Mouse (Mus musculus): ENCODE data around the gene H2-Ke6. TPM values are rescaled to one million over a fixed set of nuclear protein-coding genes. Genes with fewer than 3 reads are reported as not detected.

Gene H2-Ke6
- 43.0 and 46.3 TPM in 2 replicates for polyA plus RNA-seq (2014; fragmentation: Nextera tagmentation; extraction: Ambion mirVana)

DNA sequence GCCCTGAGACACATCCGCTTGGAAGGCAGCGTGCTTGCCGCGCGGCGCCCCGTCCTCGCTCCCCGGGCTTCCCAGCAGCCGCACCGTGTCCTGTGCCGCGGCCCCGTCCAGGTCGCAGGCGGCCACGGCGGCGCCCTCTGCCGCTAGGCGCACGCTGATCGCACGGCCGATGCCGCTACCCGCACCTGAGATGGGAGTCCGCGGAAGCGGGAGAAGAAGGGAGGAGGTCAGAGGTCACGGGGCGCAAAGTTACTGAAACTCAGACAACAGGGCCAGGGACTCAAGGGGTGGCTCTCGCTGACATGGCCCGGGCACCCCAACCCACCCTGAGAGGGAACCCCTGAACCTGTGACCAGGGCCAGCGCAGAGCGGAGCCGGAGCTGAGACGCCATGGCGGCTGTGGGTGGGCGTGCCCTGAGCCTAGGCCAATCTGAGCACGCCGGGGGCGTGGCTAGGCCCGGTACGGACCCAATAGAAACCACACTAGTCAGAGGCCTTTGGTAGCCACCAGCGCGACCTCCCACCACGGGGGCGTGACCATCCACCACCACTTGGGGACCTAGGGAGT lies at the start of gene H2-Ke6:
Gene H2-Ke6 (minus strand): TSS at position 405 of the 568 bp plus-strand sequence.
- Histone ChIP-seq H3K4me2 (ENCODE audit: low read depth, low read length) (peak within 1 kb of the TSS; percentile 88), H3K27ac (replicated peaks; ENCODE audit: low read depth, low read length) (peak within 1 kb of the TSS; percentile 68), H3K4me1 (ENCODE audit: control insufficient read depth, insufficient read depth, low read length) (peaks cover 27% of the 10 kb centered on the region), H3K9ac (replicated peaks; ENCODE audit: low read length) (peak within 1 kb of the TSS; percentile 67), H3K9me3 (replicated peaks; ENCODE audit: control insufficient read depth, low read length) (no peaks in the 10 kb centered on the region), H3K27me3 (ENCODE audit: control insufficient read depth, insufficient read depth, low read length) (no peaks in the 10 kb centered on the region), H3K36me3 (replicated peaks; ENCODE audit: control insufficient read depth, insufficient read depth, low read depth, low read length) (peaks cover 13% of the 10 kb centered on the region), H3K4me3 (ENCODE audit: low read depth, low read length) (peak within 1 kb of the TSS; percentile 44)
- peak; percentile 77 for ATAC-seq (replicated peaks; ENCODE audit: insufficient number of reproducible peaks, low FRiP score, low TSS enrichment, low read depth)
- WGBS: 0% methylated on average over 47 of the region's 49 CpGs
- DNase-seq (ENCODE audit: low spot score): peak; percentile 96

DNA sequence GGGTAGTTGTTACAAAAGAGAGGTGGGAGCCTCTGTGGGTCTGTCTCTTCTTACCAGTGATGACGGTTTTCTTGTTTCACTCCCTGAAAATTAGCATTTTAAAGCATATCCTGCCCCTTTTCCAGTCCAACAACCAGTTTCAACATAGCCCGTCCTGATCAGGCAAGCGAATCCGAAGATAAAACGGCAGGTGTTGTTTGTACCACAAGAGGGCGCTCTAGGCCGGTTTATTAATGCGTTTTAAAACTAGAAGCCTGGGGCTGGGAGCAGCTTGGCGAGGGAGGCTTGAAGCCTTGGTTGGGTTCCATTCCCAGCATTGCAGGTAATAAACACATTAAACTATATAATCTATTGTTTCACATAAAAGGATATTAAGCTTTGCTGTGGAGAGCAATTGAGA lies 49.7 kb upstream of the H2-Ke6 start:
- no peaks in the 10 kb centered on the region for H3K9me3 ChIP-seq (replicated peaks; ENCODE audit: control insufficient read depth, low read length)
- no peak overlapping the region for H3K9ac ChIP-seq (replicated peaks; ENCODE audit: low read length)
- no peaks in the 10 kb centered on the region for H3K4me1 ChIP-seq (ENCODE audit: control insufficient read depth, insufficient read depth, low read length)
- DNase-seq (ENCODE audit: low spot score): peak; percentile 90
- no peaks in the 10 kb centered on the region for H3K36me3 ChIP-seq (replicated peaks; ENCODE audit: control insufficient read depth, insufficient read depth, low read depth, low read length)
- H3K4me3 ChIP-seq (ENCODE audit: low read depth, low read length): no peak overlapping the region
- no peak overlapping the region for H3K4me2 ChIP-seq (ENCODE audit: low read depth, low read length)
- no peak for ATAC-seq (replicated peaks; ENCODE audit: insufficient number of reproducible peaks, low FRiP score, low TSS enrichment, low read depth)
- no peak overlapping the region for H3K27ac ChIP-seq (replicated peaks; ENCODE audit: low read depth, low read length)
- H3K27me3 ChIP-seq (ENCODE audit: control insufficient read depth, insufficient read depth, low read length): peaks cover 6% of the 10 kb centered on the region
- 2% methylated on average over 9 of the region's 9 CpGs for WGBS

GRCm38 (mm10) chr17:34075271-34075670 lies 47.4 kb upstream of the H2-Ke6 start:
- H3K36me3 ChIP-seq (replicated peaks; ENCODE audit: control insufficient read depth, insufficient read depth, low read depth, low read length): no peaks in the 10 kb centered on the region
- no peaks in the 10 kb centered on the region for H3K9me3 ChIP-seq (replicated peaks; ENCODE audit: control insufficient read depth, low read length)
- H3K27ac ChIP-seq (replicated peaks; ENCODE audit: low read depth, low read length): no peak overlapping the region
- no peak overlapping the region for H3K9ac ChIP-seq (replicated peaks; ENCODE audit: low read length)
- ATAC-seq (replicated peaks; ENCODE audit: insufficient number of reproducible peaks, low FRiP score, low TSS enrichment, low read depth): no peak
- H3K4me1 ChIP-seq (ENCODE audit: control insufficient read depth, insufficient read depth, low read length): no peaks in the 10 kb centered on the region
- peak; percentile 81 for DNase-seq (ENCODE audit: low spot score)
- H3K4me3 ChIP-seq (ENCODE audit: low read depth, low read length): no peak overlapping the region
- no peak overlapping the region for H3K4me2 ChIP-seq (ENCODE audit: low read depth, low read length)
- H3K27me3 ChIP-seq (ENCODE audit: control insufficient read depth, insufficient read depth, low read length): peaks cover 6% of the 10 kb centered on the region
- WGBS: 38% methylated on average over 7 of the region's 7 CpGs

DNA sequence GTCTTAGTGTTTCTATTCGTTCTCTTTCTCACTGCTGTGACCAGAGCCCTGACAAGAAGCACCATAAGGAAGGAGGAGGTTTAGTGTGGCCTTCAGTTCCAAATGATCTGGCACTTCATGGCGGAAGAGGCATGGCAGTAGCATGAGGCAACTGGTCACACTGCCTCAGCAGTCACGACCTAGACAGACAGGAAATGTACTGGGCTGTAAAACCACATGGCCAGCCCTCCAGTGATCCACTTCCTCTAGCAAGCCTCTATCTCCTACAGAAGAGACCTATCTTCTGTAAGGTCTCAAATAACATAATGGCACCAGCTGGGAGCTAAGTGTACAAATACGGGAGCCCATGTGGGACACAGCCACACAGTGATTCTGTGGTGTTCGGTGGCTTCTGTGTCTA lies 44.2 kb upstream of the H2-Ke6 start:
- DNase-seq (ENCODE audit: low spot score) (no peak), ATAC-seq (replicated peaks; ENCODE audit: insufficient number of reproducible peaks, low FRiP score, low TSS enrichment, low read depth) (no peak)
- no peaks in the 10 kb centered on the region for H3K36me3 ChIP-seq (replicated peaks; ENCODE audit: control insufficient read depth, insufficient read depth, low read depth, low read length)
- 72% methylated on average over 5 of the region's 5 CpGs for WGBS
- H3K9ac ChIP-seq (replicated peaks; ENCODE audit: low read length): no peak overlapping the region
- H3K27ac ChIP-seq (replicated peaks; ENCODE audit: low read depth, low read length): no peak overlapping the region
- H3K9me3 ChIP-seq (replicated peaks; ENCODE audit: control insufficient read depth, low read length): no peaks in the 10 kb centered on the region
- no peak overlapping the region for H3K4me2 ChIP-seq (ENCODE audit: low read depth, low read length)
- H3K27me3 ChIP-seq (ENCODE audit: control insufficient read depth, insufficient read depth, low read length): peaks cover 6% of the 10 kb centered on the region
- H3K4me3 ChIP-seq (ENCODE audit: low read depth, low read length): no peak overlapping the region
- H3K4me1 ChIP-seq (ENCODE audit: control insufficient read depth, insufficient read depth, low read length): no peaks in the 10 kb centered on the region

GRCm38 (mm10) chr17:34068864-34069263 lies 41.0 kb upstream of the H2-Ke6 start:
- Histone ChIP-seq H3K9me3 (replicated peaks; ENCODE audit: control insufficient read depth, low read length) (no peaks in the 10 kb centered on the region), H3K4me3 (ENCODE audit: low read depth, low read length) (no peak overlapping the region), H3K4me1 (ENCODE audit: control insufficient read depth, insufficient read depth, low read length) (no peaks in the 10 kb centered on the region), H3K4me2 (ENCODE audit: low read depth, low read length) (no peak overlapping the region), H3K27ac (replicated peaks; ENCODE audit: low read depth, low read length) (no peak overlapping the region), H3K36me3 (replicated peaks; ENCODE audit: control insufficient read depth, insufficient read depth, low read depth, low read length) (no peaks in the 10 kb centered on the region), H3K27me3 (ENCODE audit: control insufficient read depth, insufficient read depth, low read length) (no peaks in the 10 kb centered on the region), H3K9ac (replicated peaks; ENCODE audit: low read length) (no peak overlapping the region)
- no peak for DNase-seq (ENCODE audit: low spot score)
- 62% methylated on average over 3 of the region's 3 CpGs for WGBS
- no peak for ATAC-seq (replicated peaks; ENCODE audit: insufficient number of reproducible peaks, low FRiP score, low TSS enrichment, low read depth)

DNA sequence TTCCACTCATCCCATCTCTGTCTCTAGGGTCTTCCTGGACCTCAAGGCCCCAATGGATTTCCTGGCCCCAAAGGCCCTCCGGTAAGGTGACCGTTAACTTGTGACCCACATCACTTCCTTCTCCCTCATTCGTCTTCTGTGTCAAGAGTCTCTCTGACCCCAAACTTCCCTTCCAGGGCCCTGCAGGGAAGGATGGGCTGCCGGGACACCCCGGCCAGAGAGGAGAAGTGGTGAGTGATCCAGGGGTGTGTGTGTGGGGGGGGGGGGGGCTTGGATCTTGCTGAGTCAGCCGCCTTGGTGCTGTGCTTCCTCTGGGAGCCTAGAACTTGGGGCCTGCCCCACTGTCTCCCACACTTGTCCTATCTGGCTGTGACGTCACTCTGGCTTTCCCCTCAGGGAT lies 29.4 kb upstream of the H2-Ke6 start:
- ATAC-seq (replicated peaks; ENCODE audit: insufficient number of reproducible peaks, low FRiP score, low TSS enrichment, low read depth) (no peak), DNase-seq (ENCODE audit: low spot score) (no peak)
- H3K4me1 ChIP-seq (ENCODE audit: control insufficient read depth, insufficient read depth, low read length): no peaks in the 10 kb centered on the region; the same call in 1 of the 2 replicates
- H3K9ac ChIP-seq (replicated peaks; ENCODE audit: low read length): no peak overlapping the region
- H3K4me3 ChIP-seq (ENCODE audit: low read depth, low read length): no peak overlapping the region
- H3K36me3 ChIP-seq (replicated peaks; ENCODE audit: control insufficient read depth, insufficient read depth, low read depth, low read length): no peaks in the 10 kb centered on the region
- 82% methylated on average over 7 of the region's 7 CpGs for WGBS
- no peak overlapping the region for H3K27ac ChIP-seq (replicated peaks; ENCODE audit: low read depth, low read length)
- H3K9me3 ChIP-seq (replicated peaks; ENCODE audit: control insufficient read depth, low read length): no peaks in the 10 kb centered on the region
- H3K27me3 ChIP-seq (ENCODE audit: control insufficient read depth, insufficient read depth, low read length): no peaks in the 10 kb centered on the region
- no peak overlapping the region for H3K4me2 ChIP-seq (ENCODE audit: low read depth, low read length)

DNA sequence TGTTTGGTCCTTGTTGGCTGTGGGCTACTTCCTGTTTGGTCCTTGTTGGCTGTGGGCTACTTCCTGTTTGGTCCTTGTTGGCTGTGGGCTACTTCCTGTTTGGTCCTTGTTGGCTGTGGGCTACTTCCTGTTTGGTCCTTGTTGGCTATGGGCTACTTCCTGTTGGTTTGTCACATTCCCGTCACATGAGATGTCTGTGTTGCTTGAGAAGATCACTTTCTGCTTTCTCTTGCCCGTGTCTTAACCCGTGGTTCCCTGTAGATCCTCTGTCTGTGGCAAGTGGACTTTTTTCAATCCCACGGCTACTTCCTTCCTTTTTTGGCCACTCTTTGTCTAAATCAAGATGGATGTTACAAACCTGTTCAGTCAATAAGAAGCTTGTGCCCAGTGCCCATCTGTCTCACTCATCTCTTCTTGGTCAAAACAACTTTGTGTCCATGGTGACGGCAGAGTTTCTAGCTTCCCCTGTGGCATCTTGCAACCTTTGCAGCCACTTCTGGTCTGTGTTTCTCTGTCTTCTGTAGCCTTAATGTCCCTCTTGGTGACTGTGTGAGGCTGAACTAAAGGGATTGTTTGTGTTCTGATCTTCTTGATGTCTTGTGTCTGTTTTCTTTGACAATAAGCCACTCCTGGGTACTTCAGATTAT lies 19.7 kb upstream of the H2-Ke6 start:
- H3K4me2 ChIP-seq (ENCODE audit: low read depth, low read length): no peak overlapping the region
- ATAC-seq (replicated peaks; ENCODE audit: insufficient number of reproducible peaks, low FRiP score, low TSS enrichment, low read depth) (no peak), DNase-seq (ENCODE audit: low spot score) (no peak)
- WGBS: 93% methylated on average over 5 of the region's 5 CpGs
- H3K27me3 ChIP-seq (ENCODE audit: control insufficient read depth, insufficient read depth, low read length): no peaks in the 10 kb centered on the region
- no peaks in the 10 kb centered on the region for H3K36me3 ChIP-seq (replicated peaks; ENCODE audit: control insufficient read depth, insufficient read depth, low read depth, low read length)
- H3K4me3 ChIP-seq (ENCODE audit: low read depth, low read length): no peak overlapping the region
- H3K9me3 ChIP-seq (replicated peaks; ENCODE audit: control insufficient read depth, low read length): peaks cover 3% of the 10 kb centered on the region; the same call in 1 of the 2 replicates
- H3K4me1 ChIP-seq (ENCODE audit: control insufficient read depth, insufficient read depth, low read length): no peaks in the 10 kb centered on the region
- no peak overlapping the region for H3K27ac ChIP-seq (replicated peaks; ENCODE audit: low read depth, low read length)
- H3K9ac ChIP-seq (replicated peaks; ENCODE audit: low read length): no peak overlapping the region

- Histone ChIP-seq H3K9ac (replicated peaks; ENCODE audit: low read length) (no peak overlapping the region), H3K27ac (replicated peaks; ENCODE audit: low read depth, low read length) (no peak overlapping the region), H3K4me3 (ENCODE audit: low read depth, low read length) (no peak overlapping the region), H3K4me2 (ENCODE audit: low read depth, low read length) (no peak overlapping the region), H3K27me3 (ENCODE audit: control insufficient read depth, insufficient read depth, low read length) (no peaks in the 10 kb centered on the region), H3K36me3 (replicated peaks; ENCODE audit: control insufficient read depth, insufficient read depth, low read depth, low read length) (no peaks in the 10 kb centered on the region), H3K4me1 (ENCODE audit: control insufficient read depth, insufficient read depth, low read length) (no peaks in the 10 kb centered on the region; the same call in 1 of the 2 replicates), H3K9me3 (replicated peaks; ENCODE audit: control insufficient read depth, low read length) (peaks cover 3% of the 10 kb centered on the region; the same call in 1 of the 2 replicates)
- WGBS: 80% methylated on average over 14 of the region's 14 CpGs
- ATAC-seq (replicated peaks; ENCODE audit: insufficient number of reproducible peaks, low FRiP score, low TSS enrichment, low read depth) (no peak), DNase-seq (ENCODE audit: low spot score) (no peak)
These were observed 18.1 kb upstream of the H2-Ke6 start for GRCm38 (mm10) chr17:34045941-34046340.
